Mouse (Mus musculus) CH12.LX (cell line): ENCODE measurements at regions not wholly inside any gene's neighbourhood (a gene's known extent, or its start where the extent isn't known, plus 50 kb on each side); places are given as distances from the start of the nearest gene placed in this dataset.

Source experiments
- DNase-seq: peaks from one replicate; pipeline ENCODE4 v3.0.0-alpha.2; 2013; ENCODE audit errors: extremely low read depth
- H3K27ac ChIP-seq: 2 replicates; pipeline ENCODE4 v1.5.1; 2012; ENCODE audit warnings: low read depth, mild to moderate bottlenecking, control low read depth, moderate library complexity; ENCODE audit not compliant: insufficient read depth
- H3K27me3 ChIP-seq: replicated peaks from 2 replicates; pipeline ENCODE3; 2012; ENCODE audit warnings: inconsistent platforms
- H3K36me3 ChIP-seq, 2 experiments: replicated peaks in 1 of 2; 2 replicates each; pipeline versions ENCODE3 to v1.6.1; 2012; ENCODE audit warnings: inconsistent platforms in 1 of 2, low read length in 1 of 2, mild to moderate bottlenecking in 1 of 2, mixed read lengths in 1 of 2, moderate library complexity in 1 of 2; ENCODE audit not compliant: control insufficient read depth in 1 of 2, insufficient read depth in 1 of 2
- H3K4me1 ChIP-seq, 2 experiments: 2 replicates each; pipeline ENCODE4 v1.6.1; 2012; ENCODE audit warnings: inconsistent platforms in 1 of 2, moderate library complexity in 1 of 2; ENCODE audit not compliant: insufficient read depth in 2 of 2, control insufficient read depth in 1 of 2
- H3K4me2 ChIP-seq: 2 replicates; pipeline ENCODE4 v1.6.1; 2012; ENCODE audit warnings: low read depth, mild to moderate bottlenecking, control low read depth; ENCODE audit not compliant: poor library complexity, insufficient read depth, severe bottlenecking
- H3K4me3 ChIP-seq, 3 experiments: fragments of 150-350 bp in 1 of 3; sonication (generic) in 1 of 3; replicated peaks in 1 of 3; 2 replicates each; pipeline versions ENCODE3 to v1.5.1; 2011 to 2012; ENCODE audit warnings: low read depth in 2 of 3, low read length in 2 of 3, mild to moderate bottlenecking in 2 of 3, moderate library complexity in 2 of 3, control low read depth in 1 of 3, improper control_type of control experiment in 1 of 3, inconsistent platforms in 1 of 3, mixed read lengths in 1 of 3; ENCODE audit not compliant: poor library complexity in 1 of 3
- H3K79me2 ChIP-seq: replicated peaks from 2 replicates; pipeline ENCODE4 v1.6.1; 2012; ENCODE audit warnings: mild to moderate bottlenecking, moderate library complexity; ENCODE audit not compliant: control insufficient read depth, poor library complexity, insufficient read depth, severe bottlenecking; ENCODE audit errors: extremely low read depth
- H3K9ac ChIP-seq: 2 replicates; pipeline ENCODE4 v1.6.1; 2012; ENCODE audit warnings: low read depth, mild to moderate bottlenecking, control low read depth, moderate library complexity; ENCODE audit not compliant: insufficient read depth
- H3K9me3 ChIP-seq: replicated peaks from 2 replicates; pipeline ENCODE3; 2012; ENCODE audit warnings: low read length, inconsistent platforms, mixed read lengths
- BHLHE40 ChIP-seq: IDR thresholded peaks from 2 replicates; pipeline ENCODE4 v1.6.1; 2011; ENCODE audit warnings: mild to moderate bottlenecking, low read depth, low read length, improper control_type of control experiment
- CHD1 ChIP-seq: IDR thresholded peaks from 2 replicates; pipeline ENCODE4 v1.6.1; 2012; ENCODE audit warnings: low read depth, low read length, improper control_type of control experiment, inconsistent platforms
- CHD2 ChIP-seq: IDR thresholded peaks from 2 replicates; pipeline ENCODE4 v1.6.1; 2011; ENCODE audit warnings: low read length, improper control_type of control experiment
- ELF1 ChIP-seq: IDR thresholded peaks from 2 replicates; pipeline ENCODE4 v1.6.1; 2014; ENCODE audit warnings: low read depth, mild to moderate bottlenecking, inconsistent platforms, low read length, improper control_type of control experiment
- ETS1 ChIP-seq: conservative IDR thresholded peaks from 2 replicates; pipeline ENCODE4 v1.6.1; 2012; ENCODE audit warnings: low read depth, mild to moderate bottlenecking, inconsistent platforms, low read length, improper control_type of control experiment, moderate library complexity
- GABPA ChIP-seq: IDR thresholded peaks from 2 replicates; pipeline ENCODE4 v1.6.1; 2012; ENCODE audit warnings: low read depth, low read length, improper control_type of control experiment, inconsistent platforms; ENCODE audit not compliant: insufficient replicate concordance
- HCFC1 ChIP-seq: IDR thresholded peaks from 2 replicates; pipeline ENCODE4 v1.6.1; 2012; ENCODE audit warnings: low read depth, mild to moderate bottlenecking, inconsistent platforms, low read length, improper control_type of control experiment
- IRF4 ChIP-seq: IDR thresholded peaks from 2 replicates; pipeline ENCODE4 v1.6.1; 2014; ENCODE audit warnings: low read depth, mild to moderate bottlenecking, inconsistent platforms, low read length, improper control_type of control experiment
- JUN ChIP-seq: IDR thresholded peaks from 2 replicates; pipeline ENCODE4 v1.6.1; 2011; ENCODE audit warnings: low read depth, mild to moderate bottlenecking, low read length, improper control_type of control experiment, moderate library complexity; ENCODE audit not compliant: insufficient read depth
- JUND ChIP-seq: conservative IDR thresholded peaks from 2 replicates; pipeline ENCODE4 v1.6.1; 2011; ENCODE audit warnings: low read depth, low read length, improper control_type of control experiment
- KAT2A ChIP-seq: IDR thresholded peaks from 2 replicates; pipeline ENCODE4 v1.6.1; 2012; ENCODE audit warnings: low read length, improper control_type of control experiment, inconsistent platforms; ENCODE audit not compliant: insufficient replicate concordance
- MAFK ChIP-seq: IDR thresholded peaks from 2 replicates; pipeline ENCODE4 v1.6.1; 2011; ENCODE audit warnings: low read length, improper control_type of control experiment; ENCODE audit not compliant: insufficient replicate concordance
- MAX ChIP-seq: IDR thresholded peaks from 2 replicates; pipeline ENCODE4 v1.6.1; 2011; ENCODE audit warnings: low read length, improper control_type of control experiment
- MAZ ChIP-seq: IDR thresholded peaks from 2 replicates; pipeline ENCODE4 v1.6.1; 2012; ENCODE audit warnings: low read depth, mild to moderate bottlenecking, inconsistent platforms, low read length, improper control_type of control experiment, moderate library complexity
- MEF2A ChIP-seq: IDR thresholded peaks from 2 replicates; pipeline ENCODE4 v1.6.1; 2014; ENCODE audit warnings: low read depth, mild to moderate bottlenecking, inconsistent platforms, low read length, improper control_type of control experiment, borderline replicate concordance
- MXI1 ChIP-seq: IDR thresholded peaks from 2 replicates; pipeline ENCODE4 v1.6.1; 2011; ENCODE audit warnings: mild to moderate bottlenecking, low read depth, low read length, improper control_type of control experiment
- NRF1 ChIP-seq: IDR thresholded peaks from 2 replicates; pipeline ENCODE4 v1.6.1; 2014; ENCODE audit warnings: low read depth, mild to moderate bottlenecking, inconsistent platforms, low read length, improper control_type of control experiment, moderate library complexity
- POLR2A ChIP-seq: IDR thresholded peaks from 2 replicates; pipeline ENCODE4 v1.6.1; 2011; ENCODE audit warnings: low read depth, mild to moderate bottlenecking, improper control_type of control experiment, low read length
- RAD21 ChIP-seq: IDR thresholded peaks from 2 replicates; pipeline ENCODE4 v1.6.1; 2011; ENCODE audit warnings: low read depth, mild to moderate bottlenecking, low read length, improper control_type of control experiment, moderate library complexity
- RCOR1 ChIP-seq: conservative IDR thresholded peaks from 2 replicates; pipeline ENCODE4 v1.6.1; 2012; ENCODE audit warnings: low read depth, mild to moderate bottlenecking, inconsistent platforms, low read length, improper control_type of control experiment
- SIN3A ChIP-seq: IDR thresholded peaks from 2 replicates; pipeline ENCODE4 v1.6.1; 2012; ENCODE audit warnings: low read length, improper control_type of control experiment, inconsistent platforms
- SMC3 ChIP-seq: IDR thresholded peaks from 2 replicates; pipeline ENCODE4 v1.6.1; 2011; ENCODE audit warnings: low read depth, low read length, improper control_type of control experiment
- TBP ChIP-seq: conservative IDR thresholded peaks from 2 replicates; pipeline ENCODE4 v1.6.1; 2011; ENCODE audit warnings: low read depth, low read length, improper control_type of control experiment
- TCF12 ChIP-seq: IDR thresholded peaks from 2 replicates; pipeline ENCODE4 v1.6.1; 2014; ENCODE audit warnings: low read depth, mild to moderate bottlenecking, inconsistent platforms, low read length, improper control_type of control experiment
- UBTF ChIP-seq: IDR thresholded peaks from 2 replicates; pipeline ENCODE4 v1.6.1; 2012; ENCODE audit warnings: low read depth, mild to moderate bottlenecking, inconsistent platforms, low read length, improper control_type of control experiment, moderate library complexity
- USF1 ChIP-seq: IDR thresholded peaks from 2 replicates; pipeline ENCODE4 v1.6.1; 2014; ENCODE audit warnings: low read depth, mild to moderate bottlenecking, inconsistent platforms, low read length, improper control_type of control experiment
- USF2 ChIP-seq: conservative IDR thresholded peaks from 2 replicates; pipeline ENCODE4 v1.6.1; 2011; ENCODE audit warnings: low read depth, low read length, improper control_type of control experiment
- ZKSCAN1 ChIP-seq: IDR thresholded peaks from 2 replicates; pipeline ENCODE4 v1.6.1; 2012; ENCODE audit warnings: low read depth, inconsistent platforms, low read length, improper control_type of control experiment, borderline replicate concordance
- ZMIZ1 ChIP-seq: IDR thresholded peaks from 2 replicates; pipeline ENCODE4 v1.6.1; 2012; ENCODE audit warnings: low read depth, mild to moderate bottlenecking, inconsistent platforms, low read length, improper control_type of control experiment
- ZNF384 ChIP-seq: IDR thresholded peaks from 2 replicates; pipeline ENCODE4 v1.6.1; 2012; ENCODE audit warnings: low read depth, low read length, improper control_type of control experiment, inconsistent platforms
- dilution Hi-C: fragments of 300-500 bp; cut with MboI; formaldehyde crosslinking; loops from 2 replicates; pipeline ENCODE4 v1.14.3; 2020; ENCODE audit warnings: low sequenced_read_pairs; ENCODE audit not compliant: extremely low pct_unique_long_range_greater_than_20kb, extremely low pct_ligation_motif_present
- in situ Hi-C: fragments of 300-500 bp; cut with MboI; formaldehyde crosslinking; loops from 3 replicates; pipeline ENCODE4 v1.14.3; 2019; ENCODE audit warnings: low sequenced_read_pairs, low pct_ligation_motif_present, low pct_unique_long_range_greater_than_20kb, mixed read lengths

- DNase-seq: no peak
- Histone ChIP-seq H3K79me2 (no peaks in the 10 kb centered on the region), H3K9ac (no peak overlapping the region), H3K27ac (no peak overlapping the region), H3K4me2 (no peak overlapping the region)
- dilution Hi-C loops: no loop called here
- TF ChIP-seq TBP (no peak), RCOR1 (no peak), TCF12 (no peak), KAT2A (no peak), MAFK (no peak), BHLHE40 (no peak), RAD21 (no peak), MXI1 (no peak), NRF1 (no peak), ZMIZ1 (no peak), SIN3A (no peak)
- TF ChIP-seq, all 38 proteins: peak for 0
- Histone ChIP-seq H3K36me3 (no peaks in the 10 kb centered on the region), H3K9me3 (peaks cover 2% of the 10 kb centered on the region), H3K27me3 (no peaks in the 10 kb centered on the region), H3K4me1 (peaks cover 7 to 27% of the 10 kb centered on the region in 2 experiments), H3K4me3 (no peak overlapping the region)
- in situ Hi-C loops: no loop called here
These were observed 72.0 kb upstream of the Sipa1l1 start for GRCm38 (mm10) chr12:82097126-82097525.

GRCm38 (mm10) chr12:82097620-82098019 lies 71.5 kb upstream of the Sipa1l1 start:
- Histone ChIP-seq H3K4me2 (0 out of 2 replicates have a peak overlapping the region, but pooled peaks have one; percentile 25), H3K27ac (no peak overlapping the region), H3K9me3 (peaks cover 2% of the 10 kb centered on the region), H3K27me3 (no peaks in the 10 kb centered on the region), H3K79me2 (no peaks in the 10 kb centered on the region), H3K4me1 (peaks cover 7 to 27% of the 10 kb centered on the region in 2 experiments), H3K9ac (no peak overlapping the region), H3K36me3 (no peaks in the 10 kb centered on the region), H3K4me3 (no peak overlapping the region)
- peak; percentile 10 for DNase-seq
- TF ChIP-seq MXI1 (no peak), SIN3A (no peak), NRF1 (no peak), BHLHE40 (no peak), USF1 (peak; percentile 64), MAX (0 out of 2 replicates have a peak, but pooled peaks have one; percentile 19), CHD2 (no peak), ZNF384 (no peak), USF2 (peak; percentile 43), KAT2A (no peak), ELF1 (peak; percentile 62), ZKSCAN1 (no peak), CHD1 (no peak), MAZ (no peak), JUN (no peak), UBTF (no peak), SMC3 (no peak), MEF2A (no peak), IRF4 (no peak), JUND (no peak), HCFC1 (no peak), ZMIZ1 (no peak), MAFK (no peak), POLR2A (no peak), ETS1 (no peak), GABPA (no peak), RAD21 (no peak), RCOR1 (no peak)
- in situ Hi-C loops: no loop called here
- dilution Hi-C loops: no loop called here
